Mouse (Mus musculus) liver, adult 2 months (tissue): ENCODE results near the gene Zfyve19. TPM values are rescaled to one million over a fixed set of nuclear protein-coding genes. Genes with fewer than 3 reads are reported as not detected.

ENCODE experiments used
- DNase-seq: peaks from one replicate; pipeline ENCODE4 v3.0.0-alpha.2; 2011; ENCODE audit warnings: low read depth, low spot score; ENCODE audit errors: extremely low read depth
- H3K27ac ChIP-seq: fragments of 200-500 bp; replicated peaks from 2 replicates; pipeline ENCODE4 v1.5.1; 2012; ENCODE audit warnings: low read depth, mild to moderate bottlenecking, control low read depth, inconsistent platforms, low read length; ENCODE audit not compliant: insufficient read depth
- H3K27me3 ChIP-seq: fragments of 200-500 bp; 2 replicates; pipeline ENCODE4 v1.6.1; 2012; ENCODE audit warnings: mild to moderate bottlenecking, moderate library complexity, low read length, inconsistent platforms; ENCODE audit not compliant: control insufficient read depth, insufficient read depth
- H3K36me3 ChIP-seq: fragments of 200-500 bp; 2 replicates; pipeline ENCODE4 v1.6.1; 2012; ENCODE audit warnings: low read length, inconsistent platforms; ENCODE audit not compliant: control insufficient read depth, insufficient read depth
- H3K4me1 ChIP-seq: fragments of 200-500 bp; 2 replicates; pipeline ENCODE4 v1.6.1; 2011; ENCODE audit warnings: low read length; ENCODE audit not compliant: control insufficient read depth, insufficient read depth
- H3K4me3 ChIP-seq: fragments of 200-500 bp; 2 replicates; pipeline ENCODE4 v1.5.1; 2011; ENCODE audit warnings: low read depth, mild to moderate bottlenecking, control low read depth, low read length, moderate library complexity; ENCODE audit not compliant: insufficient read depth
- H3K79me2 ChIP-seq: fragments of 200-500 bp; 2 replicates; pipeline ENCODE4 v1.6.1; 2012; ENCODE audit warnings: inconsistent platforms, mild to moderate bottlenecking, low read length, moderate library complexity; ENCODE audit not compliant: control insufficient read depth, insufficient read depth
- H3K9ac ChIP-seq: fragments of 200-500 bp; 2 replicates; pipeline ENCODE4 v1.6.1; 2012; ENCODE audit warnings: low read depth, mild to moderate bottlenecking, control low read depth, inconsistent platforms, low read length
- CTCF ChIP-seq: fragments of 200-500 bp; IDR thresholded peaks from 2 replicates; pipeline ENCODE4 v1.5.1; 2011; ENCODE audit warnings: low read depth, low read length, control low read depth
- POLR2A ChIP-seq: fragments of 200-500 bp; IDR thresholded peaks from 2 replicates; pipeline ENCODE4 v1.6.1; 2011; ENCODE audit warnings: low read length, control low read depth; ENCODE audit not compliant: insufficient read depth; ENCODE audit errors: extremely low read depth
- WGBS: fragments of 180-500 bp; shearing (Covaris S2); methylation state at CpG from one replicate; pipeline ENCODE4 v1.1.7; 2018; 5-methylcytosine and 5-hydroxymethylcytosine counted together
- polyA plus RNA-seq: library from polyadenylated mRNA; depleted of rRNA; stranded (reverse); fragments of >200 nt; gene quantifications from 2 replicates; pipeline ENCODE4 v1.2.3, GENCODE M21; 2012
- total RNA-seq: library from RNA; depleted of rRNA; stranded (reverse); fragments of >200 nt; gene quantifications from 2 replicates; pipeline ENCODE4 v1.2.3, GENCODE M21; 2014

The Zfyve19 gene
- total and polyA plus RNA-seq, 2 experiments, result 15.9 to 27.2 TPM

- Histone ChIP-seq H3K36me3 (no peaks in the 10 kb centered on the region), H3K9ac (no peak overlapping the region), H3K27ac (no peak overlapping the region), H3K79me2 (no peaks in the 10 kb centered on the region), H3K27me3 (no peaks in the 10 kb centered on the region), H3K4me1 (0 out of 2 replicates have a peak, but pooled peaks cover under 1% of the 10 kb centered on the region), H3K4me3 (no peak overlapping the region)
- TF ChIP-seq CTCF (no peak), POLR2A (no peak)
- no peak for DNase-seq
- 76% methylated on average over 5 of the region's 5 CpGs for WGBS
Measured at GRCm38 (mm10) chr2:119177384-119177939, 31.0 kb upstream of the Zfyve19 start.

DNA sequence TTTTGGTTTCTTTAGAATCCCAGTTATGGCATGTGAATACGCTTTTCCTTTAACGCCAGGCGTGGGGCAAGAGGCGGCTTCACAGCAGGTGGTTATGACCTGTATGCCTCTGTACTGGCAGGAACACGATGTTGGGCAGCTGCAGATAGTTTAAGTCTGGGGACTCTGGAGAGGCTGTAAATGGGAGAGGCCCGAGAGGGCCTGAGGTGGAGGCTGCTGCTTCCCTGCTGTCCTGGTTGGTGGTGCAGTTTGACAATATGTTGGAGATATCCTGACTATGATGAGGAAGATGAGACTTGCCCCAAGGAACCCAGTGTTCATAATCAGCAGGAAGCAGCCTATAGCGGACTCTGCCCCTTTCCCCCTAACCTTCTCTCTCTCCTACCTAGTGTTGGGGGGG, 25.5 kb upstream of the Zfyve19 start:
- DNase-seq, result no peak
- H3K27me3 ChIP-seq, result no peaks in the 10 kb centered on the region
- TF ChIP-seq CTCF (no peak), POLR2A (no peak)
- no peak overlapping the region for H3K27ac ChIP-seq
- WGBS, result 91% methylated on average over 7 of the region's 7 CpGs
- H3K36me3 ChIP-seq, result no peaks in the 10 kb centered on the region; the same call in 1 of the 2 replicates
- H3K4me3 ChIP-seq, result no peak overlapping the region
- no peaks in the 10 kb centered on the region for H3K79me2 ChIP-seq
- H3K4me1 ChIP-seq, result no peaks in the 10 kb centered on the region
- H3K9ac ChIP-seq, result no peak overlapping the region

DNA sequence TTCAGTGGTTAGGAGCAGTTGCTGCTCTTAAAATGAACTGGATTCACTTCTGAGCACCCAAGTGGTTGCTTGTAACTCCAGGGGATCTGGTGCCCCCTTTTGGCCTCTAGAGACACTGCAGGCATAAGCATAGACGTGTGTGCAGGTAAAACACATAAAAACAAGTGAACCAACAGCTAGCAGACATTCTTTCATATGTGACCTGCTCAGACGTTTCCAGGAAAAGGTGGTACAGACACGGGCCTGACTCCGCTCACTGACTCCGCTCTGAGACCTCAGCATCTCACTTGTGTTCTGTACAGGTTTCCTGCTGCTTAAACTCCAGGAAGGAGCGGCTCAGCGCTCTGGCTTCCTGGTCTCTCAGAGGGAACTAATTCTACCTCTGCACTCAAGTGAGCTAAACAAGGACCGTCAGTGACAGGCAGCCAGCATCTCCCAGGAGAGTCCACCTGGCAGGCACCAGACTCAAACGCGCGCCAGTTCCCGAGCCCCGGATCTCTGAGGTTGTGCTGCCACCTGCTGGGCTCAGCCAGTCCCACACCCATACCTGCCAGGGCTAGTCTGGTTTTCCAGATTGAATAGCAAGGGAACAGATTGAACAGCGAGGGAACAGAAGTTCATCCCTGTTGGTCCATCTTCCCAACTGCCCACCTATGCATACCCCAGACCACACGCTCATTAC, 19.2 kb upstream of the Zfyve19 start:
- no peaks in the 10 kb centered on the region for H3K36me3 ChIP-seq
- no peak overlapping the region for H3K9ac ChIP-seq
- 8% methylated on average over 15 of the region's 15 CpGs for WGBS
- H3K27me3 ChIP-seq, result no peaks in the 10 kb centered on the region
- no peaks in the 10 kb centered on the region for H3K79me2 ChIP-seq
- no peak for TF ChIP-seq POLR2A
- TF ChIP-seq CTCF, result peak; percentile 96
- 0 out of 2 replicates have a peak, but pooled peaks cover 3% of the 10 kb centered on the region for H3K4me1 ChIP-seq
- no peak overlapping the region for H3K27ac ChIP-seq
- DNase-seq, result peak; percentile 61
- H3K4me3 ChIP-seq, result peak overlapping the region; percentile 0; the same call in 1 of the 2 replicates

- DNase-seq, result no peak
- no peak overlapping the region for H3K9ac ChIP-seq
- no peak overlapping the region for H3K4me3 ChIP-seq
- H3K27me3 ChIP-seq, result no peaks in the 10 kb centered on the region
- H3K36me3 ChIP-seq, result no peaks in the 10 kb centered on the region
- H3K27ac ChIP-seq, result no peak overlapping the region
- no peak for TF ChIP-seq POLR2A
- no peak for TF ChIP-seq CTCF
- H3K4me1 ChIP-seq, result 0 out of 2 replicates have a peak, but pooled peaks cover 3% of the 10 kb centered on the region
- 0 out of 2 replicates have a peak, but pooled peaks cover 3% of the 10 kb centered on the region for H3K79me2 ChIP-seq
- WGBS, result 71% methylated on average over 5 of the region's 5 CpGs
Measured at GRCm38 (mm10) chr2:119190969-119191368, 17.4 kb upstream of the Zfyve19 start.

GRCm38 (mm10) chr2:119194140-119194539, 14.3 kb upstream of the Zfyve19 start:
- Histone ChIP-seq H3K4me1 (peaks cover 1% of the 10 kb centered on the region; the same call in 1 of the 2 replicates), H3K27ac (no peak overlapping the region), H3K27me3 (no peaks in the 10 kb centered on the region), H3K79me2 (0 out of 2 replicates have a peak, but pooled peaks cover 5% of the 10 kb centered on the region), H3K9ac (no peak overlapping the region), H3K4me3 (no peak overlapping the region), H3K36me3 (no peaks in the 10 kb centered on the region)
- TF ChIP-seq POLR2A, result no peak
- TF ChIP-seq CTCF, result no peak
- DNase-seq, result no peak
- 94% methylated on average over 5 of the region's 5 CpGs for WGBS
